Mouse (Mus musculus) testis, adult 2 months (tissue): ENCODE measurements around the gene Atp10b.

ENCODE experiments used
- CTCF ChIP-seq: fragments of 200-500 bp; IDR thresholded peaks from 2 replicates; pipeline ENCODE4 v1.5.1; 2012; ENCODE audit warnings: low read depth, mild to moderate bottlenecking, inconsistent platforms, low read length, moderate library complexity; ENCODE audit not compliant: control insufficient read depth, insufficient read depth, insufficient replicate concordance
- POLR2A ChIP-seq: fragments of 200-500 bp; IDR thresholded peaks from 2 replicates; pipeline ENCODE4 v1.6.1; 2012; ENCODE audit warnings: low read depth, mild to moderate bottlenecking, inconsistent platforms, low read length, moderate library complexity; ENCODE audit not compliant: control insufficient read depth

DNA sequence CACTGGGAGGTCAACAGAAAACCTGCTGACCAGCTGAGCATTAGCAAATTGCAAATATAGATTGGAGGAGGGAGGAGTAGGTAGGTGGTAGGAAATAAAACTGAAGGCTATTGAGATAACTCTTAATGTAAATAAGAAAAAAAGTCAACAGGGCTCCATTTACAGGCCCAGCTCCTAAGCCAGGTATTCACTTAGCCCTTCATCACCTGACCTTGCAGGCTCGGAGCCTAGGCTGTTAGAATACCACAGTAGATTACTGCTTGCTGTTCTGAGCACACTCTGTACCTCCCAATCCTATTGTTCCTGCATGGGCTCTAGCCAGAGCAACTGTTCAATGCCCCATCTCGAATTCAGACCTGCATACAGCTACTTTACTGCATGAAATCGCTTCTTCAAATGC is 117.8 kb downstream of the Atp10b start:
- TF ChIP-seq CTCF: no peak
- no peak for TF ChIP-seq POLR2A
